Mouse (Mus musculus) MN1 (cell line): ENCODE data around the gene Olfr303.
"Not testable (repeated sequence)": the region's sequence is repeated elsewhere in the genome, so short reads cannot be mapped to it uniquely, and the experiment has no call there.

Experiments used
- DNase-seq: peaks from one replicate; pipeline ENCODE4 v3.0.0-alpha.2; 2016; ENCODE audit warnings: low spot score

Gene Olfr303

DNA sequence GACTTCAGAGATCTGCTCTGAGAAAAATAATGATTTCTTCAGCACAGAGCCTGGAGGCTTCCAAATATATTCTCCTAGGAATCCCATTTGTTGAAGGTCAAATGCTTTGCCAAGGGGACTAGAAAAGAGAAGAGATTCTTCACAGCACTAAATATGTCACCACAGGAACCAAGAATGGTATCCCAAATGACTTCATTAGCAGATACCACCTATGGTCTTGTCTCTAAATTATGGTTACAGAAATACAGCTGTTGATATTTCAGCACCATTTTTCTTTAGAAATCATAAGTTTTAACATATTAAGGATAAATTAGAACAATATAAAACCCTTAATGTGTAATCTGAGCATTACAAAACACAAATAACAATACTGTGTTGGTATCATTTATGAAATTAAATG, at the start of gene Olfr303:
Gene Olfr303 (minus strand): TSS at position 101 of the 400 bp plus-strand sequence.
- no peak for DNase-seq

DNA sequence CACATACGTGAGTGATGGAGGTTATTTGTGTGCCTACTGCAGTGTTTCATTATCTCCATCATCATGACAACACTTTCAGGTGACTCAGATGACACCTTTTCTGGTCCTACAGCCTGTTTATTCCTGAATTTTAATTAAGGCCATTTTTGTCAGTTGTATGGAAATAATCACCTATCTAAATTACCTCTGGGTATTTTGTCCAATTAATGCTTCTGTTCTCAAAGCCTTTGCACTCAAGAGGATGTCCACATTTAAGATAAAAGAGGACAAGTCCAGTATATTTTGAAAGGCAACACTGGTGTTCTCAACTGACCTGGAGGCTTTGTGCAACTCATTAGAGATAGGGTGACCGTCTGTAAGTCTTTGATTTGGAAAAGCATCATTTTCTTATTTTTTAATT, 6.0 kb upstream of the Olfr303 start, which contains the start of gene Olfr301:
Gene Olfr301 (plus strand): TSS at position 301 of the 400 bp plus-strand sequence.
- DNase-seq: no peak

GRCm38 (mm10) chr7:86386558-86386957, 11.0 kb downstream of the Olfr303 start, which contains the start of gene Olfr304:
TSS of gene Olfr304 (minus strand) at chr7:86386658.
- DNase-seq: no peak

DNA sequence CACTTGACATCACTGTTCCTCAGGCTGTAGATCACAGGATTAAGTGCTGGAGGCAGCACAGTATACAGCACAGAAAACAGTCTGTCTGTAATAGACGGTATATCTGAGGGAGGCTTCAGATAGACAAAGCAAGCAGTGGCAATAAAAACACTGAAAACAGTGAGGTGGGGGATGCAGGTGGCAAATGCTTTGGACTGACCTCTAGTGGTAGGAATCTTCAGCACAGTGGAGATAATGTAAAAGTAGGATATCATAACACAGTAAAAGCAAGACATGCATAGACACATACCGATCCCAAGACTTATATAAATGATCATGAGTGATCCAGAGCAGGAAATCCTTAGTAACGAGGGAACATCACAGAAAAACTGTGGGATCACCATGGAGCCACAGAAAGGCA, 11.8 kb downstream of the Olfr303 start:
- no peak for DNase-seq

DNA sequence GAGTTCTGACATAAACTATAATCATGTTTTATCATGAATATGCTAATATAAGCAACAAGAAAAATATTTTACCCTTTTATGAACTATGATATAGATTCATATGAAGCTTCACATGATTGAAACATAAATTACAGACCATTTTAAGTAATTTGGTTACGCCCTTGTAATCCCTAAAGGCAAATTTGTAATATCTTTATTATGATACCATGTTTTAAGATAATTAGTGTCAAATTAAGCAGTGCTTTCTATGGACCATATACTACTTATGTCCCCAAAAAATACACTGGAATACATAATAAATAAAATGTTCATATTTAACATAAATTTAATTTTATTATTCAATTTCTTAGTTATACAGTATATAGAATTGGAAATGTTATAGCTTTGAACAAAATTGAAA, 30.8 kb downstream of the Olfr303 start, which contains the start of gene Olfr305:
Gene Olfr305 (minus strand): TSS at position 101 of the 400 bp plus-strand sequence.
- no peak for DNase-seq

DNA sequence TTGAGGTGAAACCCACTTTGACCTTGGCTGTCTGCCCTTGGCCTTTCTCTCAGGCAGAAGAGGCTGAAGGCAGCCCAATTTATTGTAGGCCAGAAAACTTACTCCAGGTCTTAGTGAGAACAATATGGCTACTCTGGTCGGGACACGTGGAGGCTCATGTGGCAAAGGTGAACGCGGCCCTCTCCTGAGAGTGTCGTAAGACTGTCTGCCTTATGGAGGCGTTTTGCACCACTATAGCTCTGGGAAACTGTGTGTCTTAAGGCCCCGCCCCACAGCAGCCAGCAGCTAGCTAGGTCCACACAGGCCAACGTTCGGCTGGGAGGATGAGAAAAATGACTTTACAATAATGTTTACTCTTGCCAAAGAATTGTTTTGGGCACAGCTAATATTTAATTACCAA, 51.3 kb downstream of the Olfr303 start:
- DNase-seq: not testable (repeated sequence)

GRCm38 (mm10) chr7:86344253-86344652, 53.3 kb downstream of the Olfr303 start:
- no peak for DNase-seq

DNA sequence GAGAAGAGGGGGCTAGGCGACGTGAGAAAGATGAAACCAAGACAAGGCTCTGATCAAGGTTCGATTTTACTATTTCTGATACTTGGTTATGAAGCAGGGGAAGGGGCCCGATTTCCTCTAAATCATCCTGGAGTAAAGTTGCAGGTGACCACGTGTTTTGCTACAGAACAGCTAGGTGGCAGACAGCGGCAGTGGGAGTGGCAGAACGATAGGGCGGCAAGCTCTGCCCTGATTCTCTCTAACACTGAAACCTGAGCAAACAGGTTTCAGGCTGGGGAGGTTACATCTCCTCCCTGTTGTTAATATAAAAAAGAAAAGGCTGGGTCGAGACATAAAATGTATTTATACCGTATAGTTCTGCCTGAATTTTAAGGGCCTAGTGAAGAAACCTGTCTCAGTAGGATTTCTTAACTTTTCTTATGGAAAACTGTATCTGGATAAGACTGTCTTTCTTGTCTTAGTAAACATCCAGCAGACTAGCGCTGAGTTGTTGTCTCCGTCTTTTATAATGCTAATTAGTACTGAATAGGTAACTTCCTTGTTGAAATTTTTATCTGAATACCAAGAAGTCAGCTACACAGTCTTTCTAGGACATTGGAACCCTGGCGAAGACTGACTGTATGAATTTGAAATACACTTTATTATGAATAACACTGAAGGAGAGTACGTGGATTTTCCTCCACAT, 54.6 kb downstream of the Olfr303 start:
- DNase-seq: no peak
